Mouse (Mus musculus) heart, postnatal 10 days (tissue): Measurements from ENCODE around the gene Lima1. TPM values are rescaled to one million over a fixed set of nuclear protein-coding genes. Genes with fewer than 3 reads are reported as not detected.

ENCODE experiments used
- DNase-seq, 2 experiments: peaks; one replicate each; pipeline ENCODE4 v3.0.0; 2021
- intact Hi-C: fragments of 180-260 bp; cut with DNase I; formaldehyde crosslinking; loops from one replicate; pipeline ENCODE4 v1.15.1; 2025
- total RNA-seq, 2 experiments: library from RNA; stranded (reverse); gene quantifications; 2 replicates each; pipeline ENCODE4 v1.2.3; 2021

Lima1 gene
- total RNA-seq, 2 experiments from 2014 or later = 27.9 to 32.8 TPM

GRCm38 (mm10) chr15:99874612-99875333 lies 483 bp downstream of the Lima1 start:
- peak; percentile 24 to 48 for DNase-seq
- intact Hi-C loops = loop anchor here (5.0 kb wide), 1 partner anchor 72 kb away; no protein-coding TSS in a partner anchor

- no peak for DNase-seq
- intact Hi-C loops = no loop called here
These were observed 2.7 kb downstream of the Lima1 start for GRCm38 (mm10) chr15:99872543-99872942.

- no peak for DNase-seq
- intact Hi-C loops = no loop called here
These were observed 7.6 kb downstream of the Lima1 start for GRCm38 (mm10) chr15:99867654-99868053.

- intact Hi-C loops = no loop called here
- DNase-seq = peak; percentile 62 to 65
These were observed 8.6 kb downstream of the Lima1 start for GRCm38 (mm10) chr15:99866450-99867221.

GRCm38 (mm10) chr15:99865942-99866341 lies 9.3 kb downstream of the Lima1 start:
- DNase-seq = peak; percentile 63 to 70
- intact Hi-C loops = no loop called here

- no peak for DNase-seq
- intact Hi-C loops = no loop called here
These were observed 9.7 kb downstream of the Lima1 start for GRCm38 (mm10) chr15:99865494-99865941.

GRCm38 (mm10) chr15:99865046-99865445 lies 10.2 kb downstream of the Lima1 start:
- DNase-seq = no peak
- intact Hi-C loops = no loop called here

- DNase-seq = no peak
- intact Hi-C loops = loop anchor here (5.0 kb wide), 1 partner anchor 39 kb away; no protein-coding TSS in a partner anchor
These were observed 11.5 kb downstream of the Lima1 start for GRCm38 (mm10) chr15:99863786-99864185.

GRCm38 (mm10) chr15:99863358-99863757 lies 11.9 kb downstream of the Lima1 start:
- intact Hi-C loops = loop anchor here (5.0 kb wide), 1 partner anchor 39 kb away; no protein-coding TSS in a partner anchor
- no peak for DNase-seq

GRCm38 (mm10) chr15:99862473-99862872 lies 12.8 kb downstream of the Lima1 start:
- no peak for DNase-seq
- intact Hi-C loops = loop anchor here (5.0 kb wide), 1 partner anchor 40 kb away; no protein-coding TSS in a partner anchor

- intact Hi-C loops = loop anchor here (5.0 kb wide), 1 partner anchor 40 kb away; no protein-coding TSS in a partner anchor
- no peak for DNase-seq
These were observed 13.3 kb downstream of the Lima1 start for GRCm38 (mm10) chr15:99861955-99862354.

GRCm38 (mm10) chr15:99861536-99861935 lies 13.7 kb downstream of the Lima1 start:
- DNase-seq = no peak
- intact Hi-C loops = loop anchor here (5.0 kb wide), 1 partner anchor 41 kb away; no protein-coding TSS in a partner anchor

GRCm38 (mm10) chr15:99859644-99860392 lies 15.4 kb downstream of the Lima1 start:
- intact Hi-C loops = loop anchor here (5.0 kb wide), 1 partner anchor 42 kb away; no protein-coding TSS in a partner anchor
- DNase-seq = no peak

GRCm38 (mm10) chr15:99857479-99857878 lies 17.8 kb downstream of the Lima1 start:
- intact Hi-C loops = no loop called here
- no peak for DNase-seq

- intact Hi-C loops = no loop called here
- DNase-seq = no peak
These were observed 20.1 kb downstream of the Lima1 start for GRCm38 (mm10) chr15:99855119-99855518.

GRCm38 (mm10) chr15:99852606-99853237 lies 22.5 kb downstream of the Lima1 start:
- intact Hi-C loops = no loop called here
- DNase-seq = peak in 1 of 2 experiments; percentile 34

GRCm38 (mm10) chr15:99850265-99850664 lies 25.0 kb downstream of the Lima1 start:
- intact Hi-C loops = no loop called here
- DNase-seq = no peak

- no peak for DNase-seq
- intact Hi-C loops = no loop called here
These were observed 27.3 kb downstream of the Lima1 start for GRCm38 (mm10) chr15:99847937-99848336.

GRCm38 (mm10) chr15:99847207-99847881 lies 27.9 kb downstream of the Lima1 start:
- DNase-seq = no peak
- intact Hi-C loops = no loop called here

GRCm38 (mm10) chr15:99846633-99847032 lies 28.6 kb downstream of the Lima1 start:
- intact Hi-C loops = no loop called here

More at GRCm38 (mm10) chr15:99846633-99847032, 28.6 kb downstream of the Lima1 start:
- DNase-seq = no peak
